Mouse (Mus musculus): ENCODE data around the gene Vmn1r217. TPM values are rescaled to one million over a fixed set of nuclear protein-coding genes. Genes with fewer than 3 reads are reported as not detected.
A peak's percentile ranks its signal among the peaks of the same experiment; 100 is the strongest.
"Not testable (repeated sequence)": the region's sequence is repeated elsewhere in the genome, so short reads cannot be mapped to it uniquely, and the experiment has no call there.

The Vmn1r217 gene
- polyA plus RNA-seq (2015; fragmentation: Nextera tagmentation; extraction: Ambion mirVana) = not detected in 2 replicates

DNA sequence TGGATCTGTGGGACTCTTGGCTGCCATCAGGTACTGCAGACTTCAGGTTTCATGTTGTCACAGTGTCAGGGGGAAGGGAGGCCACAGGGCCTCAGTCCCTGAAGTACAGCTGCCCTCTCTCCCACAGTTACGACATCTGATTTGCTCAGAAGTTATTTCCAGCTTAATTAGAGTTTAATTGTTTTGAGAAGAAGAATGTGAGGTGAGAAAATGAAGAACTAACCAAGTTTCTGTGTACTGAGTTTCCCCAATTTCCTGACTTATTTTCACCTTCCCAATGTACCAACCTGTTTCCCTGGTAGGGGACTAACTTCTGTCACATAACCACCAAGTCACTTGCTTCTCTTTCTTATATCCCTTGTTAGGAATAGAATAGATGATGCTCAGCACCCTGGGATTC, at the start of gene Vmn1r217:
Gene Vmn1r217, minus strand, starts transcription at position 101 of the 400 bp plus-strand sequence.
- H3K36me3 ChIP-seq (ENCODE audit: control insufficient read depth, insufficient read depth, low read length); ATAC-seq; H3K27me3 ChIP-seq (replicated peaks; ENCODE audit: control insufficient read depth, insufficient read depth, low read length); H3K9ac ChIP-seq (ENCODE audit: low read depth, low read length); H3K9me3 ChIP-seq (ENCODE audit: control insufficient read depth, low read length); H3K27ac ChIP-seq (ENCODE audit: low read depth, low read length); H3K4me1 ChIP-seq (ENCODE audit: control insufficient read depth, insufficient read depth, low read depth, low read length); H3K4me2 ChIP-seq (ENCODE audit: low read length); H3K4me3 ChIP-seq (ENCODE audit: low read length): not testable (repeated sequence)
- WGBS = 76% methylated on average over 1 of the region's 1 CpGs

DNA sequence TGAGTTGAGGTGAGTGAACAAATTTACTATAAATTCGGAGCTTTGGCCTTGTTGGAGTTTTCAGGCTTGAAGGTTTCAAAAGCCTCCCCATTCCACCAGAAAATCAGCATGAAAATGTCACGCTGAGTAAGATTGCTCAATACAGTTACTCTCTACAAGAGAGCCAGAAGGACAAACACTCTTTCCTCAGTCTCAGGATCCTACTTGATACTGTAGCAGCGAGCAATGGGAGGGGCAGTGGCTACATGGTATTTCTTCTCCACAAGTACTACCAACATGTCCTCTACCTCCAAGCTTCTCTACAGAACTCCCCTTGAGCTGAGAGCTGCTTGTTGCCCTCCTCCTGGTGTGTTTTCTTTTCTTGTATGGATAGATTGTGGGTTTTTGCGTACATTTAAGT, 48.4 kb upstream of the Vmn1r217 start:
- 82% methylated on average over 4 of the region's 4 CpGs for WGBS
- not testable (repeated sequence) for H3K27me3 ChIP-seq (replicated peaks; ENCODE audit: control insufficient read depth, insufficient read depth, low read length); H3K36me3 ChIP-seq (ENCODE audit: control insufficient read depth, insufficient read depth, low read length); H3K4me2 ChIP-seq (ENCODE audit: low read length); H3K4me3 ChIP-seq (ENCODE audit: low read length); H3K27ac ChIP-seq (ENCODE audit: low read depth, low read length); H3K9me3 ChIP-seq (ENCODE audit: control insufficient read depth, low read length); H3K9ac ChIP-seq (ENCODE audit: low read depth, low read length); H3K4me1 ChIP-seq (ENCODE audit: control insufficient read depth, insufficient read depth, low read depth, low read length); ATAC-seq

DNA sequence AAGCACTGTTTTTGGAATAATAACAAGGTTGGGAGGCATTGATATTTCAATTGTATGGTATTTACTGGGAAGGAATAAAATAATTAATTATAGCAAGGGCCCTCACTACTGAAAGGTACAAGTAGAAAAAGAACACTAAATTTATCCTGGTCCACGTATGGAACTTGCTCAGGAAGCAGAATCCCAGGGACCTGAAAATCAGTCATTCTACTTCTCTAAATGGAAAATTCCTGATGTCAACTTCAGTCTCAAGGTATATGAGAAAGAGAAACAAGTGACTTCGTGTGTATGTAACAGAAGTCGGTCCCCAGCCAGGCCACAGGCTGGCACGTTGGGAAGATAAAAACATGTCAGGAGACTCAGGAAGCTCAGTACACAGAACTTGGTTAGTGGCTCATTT, 41.0 kb upstream of the Vmn1r217 start, which contains the start of gene Vmn1r219:
Gene Vmn1r219, plus strand, starts transcription at position 301 of the 400 bp plus-strand sequence.
- Histone ChIP-seq H3K9me3 (ENCODE audit: control insufficient read depth, low read length) (no peaks in the 10 kb centered on the region), H3K36me3 (ENCODE audit: control insufficient read depth, insufficient read depth, low read length) (no peaks in the 10 kb centered on the region), H3K9ac (ENCODE audit: low read depth, low read length) (no peak within 1 kb of the TSS), H3K27me3 (replicated peaks; ENCODE audit: control insufficient read depth, insufficient read depth, low read length) (no peaks in the 10 kb centered on the region), H3K27ac (ENCODE audit: low read depth, low read length) (no peak within 1 kb of the TSS), H3K4me1 (ENCODE audit: control insufficient read depth, insufficient read depth, low read depth, low read length) (no peaks in the 10 kb centered on the region), H3K4me2 (ENCODE audit: low read length) (no peak within 1 kb of the TSS), H3K4me3 (ENCODE audit: low read length) (no peak within 1 kb of the TSS)
- no peak for ATAC-seq
- WGBS = 90% methylated on average over 4 of the region's 4 CpGs

DNA sequence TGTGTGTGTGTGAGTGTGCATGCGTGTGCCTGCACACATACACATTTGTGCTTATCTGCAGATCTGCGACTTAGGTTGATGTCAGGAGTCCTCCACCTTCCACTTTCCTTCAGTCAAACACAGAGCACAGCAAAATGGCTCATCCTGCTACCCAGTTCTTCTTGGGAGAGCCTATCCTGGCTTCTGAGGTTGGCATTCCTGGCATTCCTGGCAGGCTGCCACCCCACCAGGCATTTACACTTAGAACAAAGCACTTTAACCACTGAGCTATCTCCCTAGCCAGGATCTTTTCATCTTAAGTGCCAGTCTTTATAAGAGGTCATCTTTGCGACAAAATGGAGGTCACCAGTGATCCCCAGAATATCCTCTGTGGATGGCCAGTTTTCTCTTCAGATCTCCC, 39.8 kb upstream of the Vmn1r217 start:
- 58% methylated on average over 3 of the region's 3 CpGs for WGBS
- Histone ChIP-seq H3K27ac (ENCODE audit: low read depth, low read length) (no peak overlapping the region), H3K4me2 (ENCODE audit: low read length) (no peak overlapping the region), H3K27me3 (replicated peaks; ENCODE audit: control insufficient read depth, insufficient read depth, low read length) (no peaks in the 10 kb centered on the region), H3K4me3 (ENCODE audit: low read length) (no peak overlapping the region), H3K36me3 (ENCODE audit: control insufficient read depth, insufficient read depth, low read length) (no peaks in the 10 kb centered on the region), H3K4me1 (ENCODE audit: control insufficient read depth, insufficient read depth, low read depth, low read length) (no peaks in the 10 kb centered on the region), H3K9ac (ENCODE audit: low read depth, low read length) (no peak overlapping the region), H3K9me3 (ENCODE audit: control insufficient read depth, low read length) (no peaks in the 10 kb centered on the region)
- ATAC-seq = no peak

DNA sequence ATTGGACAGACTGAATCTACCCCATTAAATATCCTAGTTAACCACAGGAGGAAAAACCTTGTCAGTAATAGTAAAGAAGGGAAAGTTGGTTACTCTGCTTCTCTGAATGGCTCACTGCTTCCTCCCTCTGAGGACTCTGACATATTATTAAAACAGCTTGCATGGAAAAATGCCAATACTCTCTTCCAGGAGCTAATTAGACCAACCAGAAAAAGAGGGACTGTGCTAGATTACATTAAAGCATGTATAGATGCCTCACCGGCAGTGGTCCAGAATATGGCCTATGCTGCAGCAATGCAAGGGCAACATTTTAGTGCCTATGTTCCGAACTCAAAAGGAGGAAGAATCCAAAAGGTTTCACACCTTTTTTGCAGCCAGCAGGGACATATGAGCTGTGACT, 20.9 kb upstream of the Vmn1r217 start:
- no peak for ATAC-seq
- H3K4me2 ChIP-seq (ENCODE audit: low read length) = no peak overlapping the region
- WGBS = 82% methylated on average over 2 of the region's 2 CpGs
- no peaks in the 10 kb centered on the region for H3K9me3 ChIP-seq (ENCODE audit: control insufficient read depth, low read length)
- no peak overlapping the region for H3K4me3 ChIP-seq (ENCODE audit: low read length)
- no peak overlapping the region for H3K27ac ChIP-seq (ENCODE audit: low read depth, low read length)
- no peaks in the 10 kb centered on the region for H3K27me3 ChIP-seq (replicated peaks; ENCODE audit: control insufficient read depth, insufficient read depth, low read length)
- H3K4me1 ChIP-seq (ENCODE audit: control insufficient read depth, insufficient read depth, low read depth, low read length) = no peaks in the 10 kb centered on the region
- H3K36me3 ChIP-seq (ENCODE audit: control insufficient read depth, insufficient read depth, low read length) = no peaks in the 10 kb centered on the region
- no peak overlapping the region for H3K9ac ChIP-seq (ENCODE audit: low read depth, low read length)

DNA sequence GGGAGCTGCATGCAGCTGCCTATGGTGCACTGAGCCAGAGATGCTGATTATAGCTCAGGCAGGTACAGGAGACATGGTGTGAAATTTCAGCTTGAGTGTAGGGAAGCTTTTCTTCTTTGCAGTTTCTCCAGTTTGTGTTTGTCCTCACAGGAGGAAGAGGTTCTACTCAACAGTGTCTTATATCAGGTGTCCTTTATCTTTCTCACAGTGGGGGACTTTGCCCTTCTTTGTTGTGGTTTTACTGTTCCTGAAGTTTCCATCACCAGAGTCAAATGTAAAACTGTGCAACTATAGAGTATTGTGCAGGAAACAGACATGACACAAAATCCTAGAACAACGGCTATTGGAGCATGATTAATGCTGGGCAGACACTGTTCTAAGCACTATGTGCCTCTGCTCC, 15.5 kb upstream of the Vmn1r217 start:
- Histone ChIP-seq H3K27ac (ENCODE audit: low read depth, low read length) (no peak overlapping the region), H3K9ac (ENCODE audit: low read depth, low read length) (no peak overlapping the region), H3K36me3 (ENCODE audit: control insufficient read depth, insufficient read depth, low read length) (no peaks in the 10 kb centered on the region), H3K4me2 (ENCODE audit: low read length) (no peak overlapping the region), H3K4me3 (ENCODE audit: low read length) (no peak overlapping the region), H3K27me3 (replicated peaks; ENCODE audit: control insufficient read depth, insufficient read depth, low read length) (no peaks in the 10 kb centered on the region), H3K4me1 (ENCODE audit: control insufficient read depth, insufficient read depth, low read depth, low read length) (no peaks in the 10 kb centered on the region), H3K9me3 (ENCODE audit: control insufficient read depth, low read length) (no peaks in the 10 kb centered on the region)
- peak; percentile 69; the same call in 1 of the 2 replicates for ATAC-seq
- 62% methylated on average over 1 of the region's 1 CpGs for WGBS

DNA sequence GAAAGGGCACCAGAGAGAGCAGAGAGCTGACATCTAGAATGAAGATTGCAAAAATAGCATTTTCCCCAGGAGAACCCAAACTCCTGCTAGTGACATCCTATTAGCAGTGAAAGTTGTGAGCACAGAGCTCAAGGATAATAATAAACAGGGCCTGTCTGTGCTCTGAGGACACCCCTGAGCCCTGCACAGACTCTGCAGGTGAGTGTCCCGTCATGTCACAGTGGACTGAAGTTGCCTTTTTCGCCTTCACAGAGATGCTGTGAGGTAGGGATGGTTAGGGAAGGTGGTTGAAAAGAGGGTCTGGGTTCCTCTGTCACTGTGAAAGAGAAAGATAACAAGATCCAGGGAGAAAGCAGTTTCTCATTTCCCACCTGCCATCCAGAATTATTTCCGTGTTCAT, 15.1 kb upstream of the Vmn1r217 start, which contains the start of gene Vmn1r218:
Gene Vmn1r218, plus strand, starts transcription at position 57 of the 400 bp plus-strand sequence.
- H3K4me2 ChIP-seq (ENCODE audit: low read length) = no peak within 1 kb of the TSS
- ATAC-seq = peak; percentile 50; the same call in 1 of the 2 replicates
- H3K9me3 ChIP-seq (ENCODE audit: control insufficient read depth, low read length) = no peaks in the 10 kb centered on the region

DNA sequence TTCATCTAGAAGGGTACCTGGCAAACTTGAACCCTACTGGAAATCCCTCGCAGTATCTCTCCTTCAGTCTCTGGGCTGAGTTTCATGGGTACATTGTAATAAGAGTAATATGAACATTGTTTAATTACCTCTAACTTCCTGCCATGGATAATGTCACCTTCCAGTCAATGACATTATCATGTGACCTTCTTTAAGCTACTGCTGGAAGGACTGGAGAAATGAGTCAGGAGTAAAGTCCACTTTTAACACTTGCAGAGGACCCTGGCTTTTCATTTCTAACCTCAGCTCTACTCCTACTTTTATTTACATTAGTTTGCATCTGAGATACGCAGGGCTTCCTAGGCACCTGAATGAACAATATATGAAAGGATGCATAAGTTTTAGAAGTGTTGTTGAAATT, 2.6 kb upstream of the Vmn1r217 start:
- H3K9me3 ChIP-seq (ENCODE audit: control insufficient read depth, low read length) = no peaks in the 10 kb centered on the region
- no peak overlapping the region for H3K4me2 ChIP-seq (ENCODE audit: low read length)
- no peak overlapping the region for H3K27ac ChIP-seq (ENCODE audit: low read depth, low read length)
- no peaks in the 10 kb centered on the region for H3K4me1 ChIP-seq (ENCODE audit: control insufficient read depth, insufficient read depth, low read depth, low read length)
- H3K4me3 ChIP-seq (ENCODE audit: low read length) = no peak overlapping the region
- no peak overlapping the region for H3K9ac ChIP-seq (ENCODE audit: low read depth, low read length)
- H3K36me3 ChIP-seq (ENCODE audit: control insufficient read depth, insufficient read depth, low read length) = no peaks in the 10 kb centered on the region
- no peak for ATAC-seq
- WGBS = 91% methylated on average over 2 of the region's 2 CpGs
- H3K27me3 ChIP-seq (replicated peaks; ENCODE audit: control insufficient read depth, insufficient read depth, low read length) = no peaks in the 10 kb centered on the region

More for the DNA sequence above, 15.1 kb upstream of the Vmn1r217 start, which contains the start of gene Vmn1r218:
- Histone ChIP-seq H3K4me3 (ENCODE audit: low read length) (no peak within 1 kb of the TSS), H3K4me1 (ENCODE audit: control insufficient read depth, insufficient read depth, low read depth, low read length) (no peaks in the 10 kb centered on the region), H3K27me3 (replicated peaks; ENCODE audit: control insufficient read depth, insufficient read depth, low read length) (no peaks in the 10 kb centered on the region), H3K36me3 (ENCODE audit: control insufficient read depth, insufficient read depth, low read length) (no peaks in the 10 kb centered on the region), H3K9ac (ENCODE audit: low read depth, low read length) (no peak within 1 kb of the TSS), H3K27ac (ENCODE audit: low read depth, low read length) (no peak within 1 kb of the TSS)
- 81% methylated on average over 3 of the region's 3 CpGs for WGBS

DNA sequence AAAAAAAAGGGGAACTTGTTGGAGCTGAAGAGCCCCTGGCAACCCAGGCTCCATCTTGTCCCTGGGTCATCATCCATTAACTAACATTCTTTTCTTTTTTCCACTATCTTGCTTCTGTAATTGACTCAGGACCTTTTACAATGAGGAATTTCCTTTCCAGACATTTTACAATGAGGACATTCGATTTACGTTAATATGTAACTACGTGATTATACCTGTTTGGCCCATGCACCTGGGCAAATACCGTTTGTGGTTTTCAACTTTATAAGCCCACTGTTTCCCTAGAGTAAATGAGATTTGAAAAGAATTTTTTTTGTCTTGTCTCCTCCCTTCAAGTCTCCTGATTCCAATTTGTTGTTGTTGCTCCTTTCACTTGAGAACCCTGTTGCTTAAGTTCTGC, 23.6 kb downstream of the Vmn1r217 start:
- no peak overlapping the region for H3K4me2 ChIP-seq (ENCODE audit: low read length)
- no peak overlapping the region for H3K4me3 ChIP-seq (ENCODE audit: low read length)
- ATAC-seq = no peak
- no peaks in the 10 kb centered on the region for H3K9me3 ChIP-seq (ENCODE audit: control insufficient read depth, low read length)
- no peak overlapping the region for H3K27ac ChIP-seq (ENCODE audit: low read depth, low read length)
- 94% methylated on average over 4 of the region's 4 CpGs for WGBS
- no peaks in the 10 kb centered on the region for H3K36me3 ChIP-seq (ENCODE audit: control insufficient read depth, insufficient read depth, low read length)
- no peak overlapping the region for H3K9ac ChIP-seq (ENCODE audit: low read depth, low read length)
- no peaks in the 10 kb centered on the region for H3K27me3 ChIP-seq (replicated peaks; ENCODE audit: control insufficient read depth, insufficient read depth, low read length)
- no peaks in the 10 kb centered on the region for H3K4me1 ChIP-seq (ENCODE audit: control insufficient read depth, insufficient read depth, low read depth, low read length)

DNA sequence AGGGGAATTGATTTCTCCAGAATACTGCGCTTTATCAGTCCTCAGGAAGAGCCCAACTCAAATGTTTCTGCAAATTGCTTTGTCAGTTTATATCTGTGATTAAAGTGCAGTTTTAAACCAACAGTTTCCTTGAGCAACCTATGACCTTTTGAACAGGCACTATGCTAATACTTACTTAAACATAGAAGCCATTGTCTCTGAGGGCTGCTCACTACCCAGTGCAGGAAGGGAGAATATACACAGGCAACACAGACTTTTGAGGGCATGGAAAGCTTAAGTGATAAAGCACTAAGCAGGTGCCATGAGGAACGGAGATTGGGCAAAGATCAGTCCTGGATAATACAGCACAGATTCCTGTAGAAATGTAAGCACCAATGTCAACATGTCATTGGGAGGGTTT, 48.7 kb downstream of the Vmn1r217 start:
- Histone ChIP-seq H3K27me3 (replicated peaks; ENCODE audit: control insufficient read depth, insufficient read depth, low read length) (no peaks in the 10 kb centered on the region), H3K4me1 (ENCODE audit: control insufficient read depth, insufficient read depth, low read depth, low read length) (no peaks in the 10 kb centered on the region), H3K4me3 (ENCODE audit: low read length) (no peak overlapping the region), H3K9ac (ENCODE audit: low read depth, low read length) (no peak overlapping the region), H3K36me3 (ENCODE audit: control insufficient read depth, insufficient read depth, low read length) (no peaks in the 10 kb centered on the region), H3K4me2 (ENCODE audit: low read length) (no peak overlapping the region), H3K27ac (ENCODE audit: low read depth, low read length) (no peak overlapping the region), H3K9me3 (ENCODE audit: control insufficient read depth, low read length) (no peaks in the 10 kb centered on the region)
- WGBS = 98% methylated on average over 2 of the region's 2 CpGs
- ATAC-seq = no peak
